Mouse (Mus musculus): Measurements from ENCODE around the gene Clpb.

Gene Clpb

GRCm38 (mm10) chr7:101820295-101821030 lies 157.0 kb downstream of the Clpb start:
- DNase-seq (ENCODE audit: low read depth, low spot score) = no peak

GRCm38 (mm10) chr7:101821571-101822501 lies 158.4 kb downstream of the Clpb start:
- DNase-seq (ENCODE audit: low read depth, low spot score) = no peak

- DNase-seq (ENCODE audit: low read depth, low spot score) = peak; percentile 64
Observed at GRCm38 (mm10) chr7:101822836-101823757, 159.7 kb downstream of the Clpb start.

GRCm38 (mm10) chr7:101823758-101824630 lies 160.6 kb downstream of the Clpb start:
- no peak for DNase-seq (ENCODE audit: low read depth, low spot score)

GRCm38 (mm10) chr7:101830373-101830772 lies 166.9 kb downstream of the Clpb start:
- no peak for DNase-seq (ENCODE audit: low read depth, low spot score)

- no peak for DNase-seq (ENCODE audit: low read depth, low spot score)
Observed at GRCm38 (mm10) chr7:101831437-101831836, 168.0 kb downstream of the Clpb start.

GRCm38 (mm10) chr7:101832372-101832771 lies 168.9 kb downstream of the Clpb start:
- no peak for DNase-seq (ENCODE audit: low read depth, low spot score)

GRCm38 (mm10) chr7:101833352-101833751 lies 169.9 kb downstream of the Clpb start:
- no peak for DNase-seq (ENCODE audit: low read depth, low spot score)

- DNase-seq (ENCODE audit: low read depth, low spot score) = no peak
Observed at GRCm38 (mm10) chr7:101833916-101834584, 170.6 kb downstream of the Clpb start.

- DNase-seq (ENCODE audit: low read depth, low spot score) = no peak
Observed at GRCm38 (mm10) chr7:101834903-101835302, 171.5 kb downstream of the Clpb start.

- no peak for DNase-seq (ENCODE audit: low read depth, low spot score)
Observed at GRCm38 (mm10) chr7:101835457-101836109, 172.2 kb downstream of the Clpb start.

- no peak for DNase-seq (ENCODE audit: low read depth, low spot score)
Observed at GRCm38 (mm10) chr7:101836271-101837153, 173.1 kb downstream of the Clpb start.

GRCm38 (mm10) chr7:101837154-101837605 lies 173.7 kb downstream of the Clpb start:
- no peak for DNase-seq (ENCODE audit: low read depth, low spot score)

GRCm38 (mm10) chr7:101837606-101838471 lies 174.4 kb downstream of the Clpb start, which contains the start of gene Inppl1:
Inppl1 (minus strand) TSS chr7:101838229.
- peak; percentile 85 for DNase-seq (ENCODE audit: low read depth, low spot score)

- no peak for DNase-seq (ENCODE audit: low read depth, low spot score)
Observed at GRCm38 (mm10) chr7:101844186-101844585, 180.8 kb downstream of the Clpb start.

Data from WW6 (cell line).